Mouse (Mus musculus) gastrocnemius, postnatal 36 days (tissue): Measurements from ENCODE around the gene Ptcd3. TPM values are rescaled to one million over a fixed set of nuclear protein-coding genes. Genes with fewer than 3 reads are reported as not detected.
"Not testable (repeated sequence)": the region's sequence is repeated elsewhere in the genome, so short reads cannot be mapped to it uniquely, and the experiment has no call there.

Experiments used
- DNase-seq, 2 experiments: peaks; one replicate each; pipeline ENCODE4 v3.0.0; 2022
- intact Hi-C: fragments of 180-260 bp; cut with DNase I; formaldehyde crosslinking; loops from one replicate; pipeline ENCODE4 v1.15.1; 2025
- long read RNA-seq, 2 experiments: library from polyadenylated mRNA; stranded (forward); transcript quantifications; one replicate each; pipeline ENCODE4 v2.0.0; 2021
- total RNA-seq, 2 experiments: library from RNA; stranded (reverse); gene quantifications; 2 replicates each; pipeline ENCODE4 v1.2.3; 2021

Gene Ptcd3
- 10 to 100 TPM; 67.9 to 70.0 TPM for total RNA-seq
- long read RNA-seq, experiment 1, partial matches to known transcripts: 6 of 39 reads
- long read RNA-seq, experiment 1, other reads (novel, unspliced or antisense): 33 of 39 reads
- long read RNA-seq, experiment 2, partial matches to known transcripts: 12 of 44 reads
- long read RNA-seq, experiment 2, other reads (novel, unspliced or antisense): 32 of 44 reads

DNA sequence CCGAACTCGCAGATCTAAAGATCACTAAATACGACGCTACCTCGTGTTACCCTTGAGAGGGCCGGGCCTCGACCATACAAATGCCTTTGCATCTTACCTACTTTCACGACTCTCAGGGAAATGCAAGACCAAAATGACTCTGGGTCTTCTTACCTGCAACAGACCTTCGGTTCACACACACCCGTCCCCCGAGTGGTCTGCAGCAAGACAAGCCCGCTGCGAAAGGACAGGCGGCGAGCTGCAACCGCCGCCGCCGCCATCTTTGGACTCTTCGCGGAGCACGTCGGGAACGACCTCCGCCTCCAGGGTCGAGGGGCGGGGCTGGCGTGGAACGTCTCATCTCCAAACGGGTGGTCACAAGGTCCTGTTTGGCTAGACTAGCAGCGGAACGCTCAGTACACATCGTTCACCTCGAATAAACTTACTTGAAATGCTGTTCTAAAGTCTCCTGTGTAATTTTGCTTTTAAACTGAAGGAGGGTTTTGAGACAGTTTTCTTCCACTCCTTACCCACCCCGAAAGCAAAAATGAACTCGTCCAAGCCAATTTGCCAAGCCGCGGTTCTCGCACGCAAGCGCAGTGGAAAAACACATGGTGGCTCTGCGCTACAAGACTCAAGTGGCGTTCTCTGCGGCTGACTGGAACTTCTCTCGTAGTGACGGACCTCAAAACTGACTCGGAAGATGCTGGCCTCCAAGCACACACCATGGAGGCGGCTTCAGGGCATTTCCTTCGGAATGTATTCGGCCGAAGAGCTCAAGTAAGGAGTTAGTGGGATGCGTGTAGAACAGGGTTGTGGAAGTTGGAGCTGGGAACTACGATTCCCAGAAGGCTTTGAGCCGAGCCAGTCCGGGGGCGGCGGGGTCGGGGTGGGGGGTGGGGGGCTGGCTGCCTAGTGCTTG, at the start of gene Ptcd3, which contains the start of gene Polr1a:
TSS of gene Ptcd3 (minus strand) at position 270 of the 901 bp plus-strand sequence.
TSS of gene Polr1a (plus strand) at position 573 of the 901 bp plus-strand sequence.
- peak; percentile 88 for DNase-seq
- intact Hi-C loops: no loop called here

DNA sequence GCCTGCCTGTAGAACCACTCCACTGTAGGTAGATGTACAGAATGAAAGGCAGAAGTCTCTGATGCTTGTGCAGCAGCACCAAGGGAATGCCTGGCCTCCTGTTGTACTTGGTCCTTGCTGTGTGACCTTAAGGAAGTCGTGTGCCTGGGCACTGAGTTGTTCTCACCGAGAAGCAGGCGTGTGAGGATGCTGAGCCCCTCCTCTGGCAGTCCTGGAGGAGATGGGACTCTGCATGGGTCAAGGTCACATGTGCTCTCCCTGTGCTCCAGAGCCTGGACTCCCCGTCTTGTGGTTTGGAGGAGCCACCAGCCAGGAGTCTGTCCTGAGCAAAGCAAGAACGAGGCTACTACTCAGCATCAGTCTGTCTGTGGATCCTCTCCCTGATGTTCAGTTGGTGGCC, 42.6 kb upstream of the Ptcd3 start:
- intact Hi-C loops: no loop called here
- DNase-seq: no peak

DNA sequence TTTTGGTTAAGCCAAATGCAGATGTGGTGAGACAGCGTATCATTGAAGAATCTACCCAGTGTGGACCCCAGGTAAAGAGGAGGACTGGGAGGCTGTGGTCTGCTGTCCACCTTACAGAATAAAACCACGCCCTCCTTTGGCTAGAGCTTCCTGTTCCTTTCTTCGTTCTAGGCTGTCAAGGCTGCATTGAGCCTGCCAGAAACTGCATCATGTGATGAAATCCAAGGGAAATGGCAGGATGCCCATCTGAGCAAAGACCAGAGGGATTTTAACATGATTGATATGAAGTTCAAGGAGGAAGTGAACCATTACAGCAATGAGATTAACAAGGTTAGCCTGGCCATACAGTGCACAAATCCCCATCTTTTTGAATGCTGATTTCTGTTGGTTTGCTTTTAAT, 42.0 kb upstream of the Ptcd3 start:
- intact Hi-C loops: no loop called here
- DNase-seq: peak in 1 of 2 experiments; percentile 30

GRCm38 (mm10) chr6:71949721-71950120, 41.2 kb upstream of the Ptcd3 start:
- intact Hi-C loops: no loop called here
- DNase-seq: no peak

DNA sequence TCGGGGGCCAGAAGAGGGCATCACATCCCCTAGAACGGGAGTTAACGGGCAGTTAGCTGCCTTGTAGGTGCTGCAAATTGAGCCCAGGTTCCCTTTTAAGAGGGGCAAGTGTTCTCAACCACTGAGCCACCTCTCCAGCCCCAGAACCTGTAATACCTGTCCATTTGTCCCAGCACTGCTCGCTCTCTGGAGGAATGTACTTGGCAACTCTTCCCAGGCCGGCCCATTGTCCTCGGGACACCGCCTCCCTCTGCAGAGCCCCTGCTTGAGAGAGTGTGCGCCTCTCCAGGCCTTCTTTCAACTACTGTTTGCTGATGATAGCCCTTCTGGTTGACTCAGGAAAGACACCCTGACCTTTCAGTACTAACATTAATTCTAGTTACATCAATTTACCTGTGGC, 37.6 kb upstream of the Ptcd3 start:
- intact Hi-C loops: no loop called here
- no peak for DNase-seq

- no peak for DNase-seq
- intact Hi-C loops: no loop called here
These were observed 36.6 kb upstream of the Ptcd3 start for GRCm38 (mm10) chr6:71945101-71945500.

GRCm38 (mm10) chr6:71940912-71941311, 32.4 kb upstream of the Ptcd3 start:
- intact Hi-C loops: no loop called here

DNA sequence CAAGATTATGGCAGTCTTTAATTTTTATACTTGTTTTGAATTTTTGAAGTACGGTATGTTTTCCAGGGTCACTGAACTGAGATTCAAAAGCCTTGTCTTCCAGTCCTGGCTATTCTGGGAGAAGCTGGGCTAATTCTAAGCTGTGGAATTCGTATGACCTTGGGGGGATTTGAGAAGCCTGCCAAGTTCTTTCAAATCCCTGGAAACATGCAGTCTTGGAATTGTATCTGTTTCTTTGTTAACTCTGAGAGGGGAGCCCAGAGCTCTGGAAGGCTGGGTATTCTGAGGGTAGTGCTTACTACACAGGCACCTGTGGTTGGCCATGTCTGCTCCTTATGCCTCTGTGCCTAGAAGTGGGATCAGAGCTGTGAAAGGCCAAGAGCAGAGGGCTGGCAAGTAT, 27.2 kb upstream of the Ptcd3 start:
- DNase-seq: no peak
- intact Hi-C loops: no loop called here

More at GRCm38 (mm10) chr6:71940912-71941311, 32.4 kb upstream of the Ptcd3 start:
- DNase-seq: no peak

- intact Hi-C loops: no loop called here
- peak in 1 of 2 experiments; percentile 47 for DNase-seq
These were observed 25.6 kb upstream of the Ptcd3 start for GRCm38 (mm10) chr6:71934081-71934556.

DNA sequence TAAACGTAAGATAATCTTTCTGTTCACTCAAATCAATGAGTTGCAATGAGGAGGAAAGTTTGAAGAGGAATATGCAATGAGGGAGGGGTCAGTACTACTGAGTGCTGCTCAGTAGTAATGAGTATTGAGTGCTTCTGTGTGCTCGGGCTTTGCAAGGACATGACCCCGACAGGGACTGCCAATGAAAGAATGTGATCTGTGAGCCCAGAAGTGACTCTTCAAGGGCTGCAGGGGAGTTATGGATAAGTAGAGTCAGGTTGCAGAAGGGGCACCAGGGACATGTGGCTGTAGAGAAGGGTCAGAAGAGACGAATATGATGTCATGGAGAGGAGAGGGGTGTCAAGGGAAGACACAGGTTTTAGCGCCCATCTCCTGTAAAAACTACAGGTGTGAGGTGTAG, 23.8 kb upstream of the Ptcd3 start:
- no peak for DNase-seq
- intact Hi-C loops: no loop called here

- intact Hi-C loops: no loop called here
- no peak for DNase-seq
These were observed 22.4 kb upstream of the Ptcd3 start for GRCm38 (mm10) chr6:71930830-71931437.

DNA sequence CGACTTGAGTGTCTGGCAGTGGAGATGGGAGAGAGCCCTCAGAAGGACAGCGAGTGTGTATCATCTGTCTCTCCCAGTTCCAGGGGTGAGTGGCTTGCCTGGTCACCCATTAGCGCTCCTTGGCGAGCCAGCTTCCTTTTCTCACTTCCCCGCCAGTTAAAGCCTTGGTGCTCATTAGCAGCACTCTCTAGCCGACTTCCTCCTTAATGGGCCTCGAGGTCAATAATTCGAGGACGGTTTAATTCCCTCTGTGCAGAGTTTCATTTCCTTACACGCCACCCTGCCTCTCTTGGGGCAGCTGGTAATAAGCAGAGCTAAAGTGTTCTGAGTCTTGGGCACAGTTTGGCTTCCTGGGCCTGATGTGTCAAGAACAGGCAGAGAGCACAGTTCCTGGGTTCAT, 21.5 kb upstream of the Ptcd3 start:
- intact Hi-C loops: no loop called here
- DNase-seq: no peak

DNA sequence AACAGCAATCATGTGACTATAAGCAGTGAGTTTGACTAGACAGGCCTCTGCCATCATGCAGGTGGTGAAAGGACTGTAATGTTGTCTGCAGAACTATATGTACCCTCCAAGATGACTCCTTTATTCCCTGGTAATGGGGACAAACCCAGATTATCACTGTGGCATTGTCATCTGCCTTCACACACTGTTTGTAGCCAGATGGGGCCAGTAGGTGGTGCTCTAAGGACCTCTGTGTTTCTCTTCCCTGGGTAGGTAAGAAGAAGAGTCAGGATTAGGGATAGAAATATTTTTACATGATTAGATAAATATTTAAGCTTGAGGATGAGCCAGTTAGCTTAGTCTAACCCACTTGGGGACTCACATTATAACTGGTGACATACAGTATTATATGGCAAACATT, 19.4 kb upstream of the Ptcd3 start:
- peak in 1 of 2 experiments; percentile 57 for DNase-seq
- intact Hi-C loops: loop anchor here (2.0 kb wide), 1 partner anchor 237 kb away; no protein-coding TSS in a partner anchor

GRCm38 (mm10) chr6:71925233-71925632, 16.7 kb upstream of the Ptcd3 start:
- DNase-seq, intact Hi-C loops: not testable (repeated sequence)

GRCm38 (mm10) chr6:71920752-71921151, 12.2 kb upstream of the Ptcd3 start:
- no peak for DNase-seq
- intact Hi-C loops: no loop called here

- intact Hi-C loops: no loop called here
- DNase-seq: no peak
These were observed 3.3 kb upstream of the Ptcd3 start for GRCm38 (mm10) chr6:71911686-71912450.

DNA sequence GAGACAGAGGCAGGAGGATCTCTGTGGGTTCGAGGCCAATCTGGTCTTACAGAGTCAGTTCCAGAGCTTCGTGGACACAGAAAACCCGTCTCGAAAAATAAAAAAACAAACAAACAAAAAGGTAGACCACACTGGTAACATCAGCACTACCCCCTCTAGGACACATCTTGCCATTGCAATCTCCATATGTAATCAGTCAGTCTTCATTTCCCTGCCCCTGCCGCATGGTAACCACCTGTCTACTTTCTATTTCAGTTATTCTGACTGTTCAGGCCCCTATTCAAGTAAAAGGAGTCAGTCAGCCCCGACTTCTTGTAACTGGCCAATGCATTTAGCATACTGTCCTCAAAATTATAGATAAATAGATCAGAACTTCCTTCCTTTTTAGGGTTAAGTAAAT, 1.3 kb upstream of the Ptcd3 start:
- intact Hi-C loops: no loop called here
- DNase-seq: no peak

- intact Hi-C loops: no loop called here
These were observed 834 bp upstream of the Ptcd3 start for GRCm38 (mm10) chr6:71909384-71909783.

GRCm38 (mm10) chr6:71907702-71908235, 781 bp downstream of the Ptcd3 start:
- intact Hi-C loops: no loop called here
- DNase-seq: no peak

More at GRCm38 (mm10) chr6:71909384-71909783, 834 bp upstream of the Ptcd3 start:
- no peak for DNase-seq

DNA sequence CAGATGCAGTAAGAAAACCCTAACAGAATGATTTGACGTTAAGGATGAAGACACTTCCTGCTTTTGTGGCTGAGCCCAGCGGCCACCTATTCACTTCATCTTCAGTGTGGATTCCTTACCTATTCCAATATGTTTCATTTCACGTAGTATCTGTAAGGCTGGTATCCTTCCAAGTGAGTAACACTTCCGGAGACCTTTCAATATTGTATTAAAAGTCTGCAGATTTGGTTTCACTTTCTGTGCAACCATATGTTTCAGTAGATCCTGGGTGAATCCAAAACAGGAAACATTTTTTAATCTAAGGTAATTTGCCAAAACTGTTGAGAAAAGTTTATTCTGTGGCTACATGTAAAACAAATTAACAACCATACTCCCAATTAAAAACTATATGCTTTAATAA, 15.3 kb downstream of the Ptcd3 start:
- intact Hi-C loops: loop anchor here (5.0 to 10.0 kb wide), 2 partner anchors 36 to 288 kb away; no protein-coding TSS in a partner anchor
- no peak for DNase-seq
